Mouse (Mus musculus) midbrain, embryonic 10.5 days (tissue): ENCODE measurements around the gene Socs7. TPM values are rescaled to one million over a fixed set of nuclear protein-coding genes. Genes with fewer than 3 reads are reported as not detected.
"Not testable (repeated sequence)": the region's sequence is repeated elsewhere in the genome, so short reads cannot be mapped to it uniquely, and the experiment has no call there.

Experiments
- DNase-seq: peaks from one replicate; pipeline ENCODE4 v3.0.0-alpha.2; 2017; ENCODE audit warnings: low spot score
- H3K27ac ChIP-seq: fragments of 300-500 bp; sonication (generic); replicated peaks from 2 replicates; pipeline ENCODE4 v1.5.1; 2016; ENCODE audit warnings: mild to moderate bottlenecking
- H3K27me3 ChIP-seq: fragments of 300-500 bp; sonication (generic); 2 replicates; pipeline ENCODE4 v1.6.1; 2016; ENCODE audit warnings: low read depth, mild to moderate bottlenecking; ENCODE audit not compliant: poor library complexity, severe bottlenecking
- H3K36me3 ChIP-seq: fragments of 300-500 bp; sonication (generic); 2 replicates; pipeline ENCODE4 v1.6.1; 2016; ENCODE audit warnings: mild to moderate bottlenecking, moderate library complexity
- H3K4me1 ChIP-seq: fragments of 300-500 bp; sonication (generic); 2 replicates; pipeline ENCODE4 v1.6.1; 2016
- H3K4me3 ChIP-seq: fragments of 300-500 bp; sonication (generic); 2 replicates; pipeline ENCODE4 v1.5.1; 2016; ENCODE audit warnings: mild to moderate bottlenecking, moderate library complexity
- H3K9me3 ChIP-seq: fragments of 300-500 bp; sonication (generic); replicated peaks from 2 replicates; pipeline ENCODE4 v1.6.1; 2016; ENCODE audit warnings: mild to moderate bottlenecking
- WGBS: fragments of 180-500 bp; shearing (Covaris S2); methylation state at CpG from one replicate; pipeline ENCODE4 v1.1.7; 2016; 5-methylcytosine and 5-hydroxymethylcytosine counted together
- polyA plus RNA-seq: library from polyadenylated mRNA; unstranded; fragments of >200 nt; fragmentation: Nextera tagmentation; extraction: Ambion mirVana; gene quantifications from 2 replicates; pipeline ENCODE4 v1.2.1, GENCODE M21; 2016

The Socs7 gene
- polyA plus RNA-seq, 1 experiment from 2014 or later: 3.6 TPM

DNA sequence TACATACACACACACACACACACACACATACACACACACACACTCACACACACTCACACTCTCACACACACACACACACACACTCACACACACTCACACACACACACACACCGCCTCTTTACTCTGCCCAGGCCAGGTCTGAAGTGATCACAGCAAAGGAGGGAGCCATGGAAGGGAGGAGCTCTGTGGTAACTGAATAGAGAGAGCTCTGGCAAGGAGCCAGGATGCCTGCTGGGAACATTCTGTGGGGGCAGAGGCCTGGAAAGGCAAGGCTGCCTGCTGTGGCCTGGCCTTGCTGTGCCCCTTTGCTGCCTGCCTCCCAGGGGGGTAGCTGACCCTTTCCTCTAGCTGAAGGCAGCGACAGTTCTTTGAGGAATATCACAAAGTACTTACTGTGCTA, 12.3 kb upstream of the Socs7 start:
- Histone ChIP-seq H3K36me3 (no peaks in the 10 kb centered on the region), H3K4me3 (no peak overlapping the region), H3K9me3 (no peaks in the 10 kb centered on the region), H3K27ac (peak overlapping the region; percentile 67), H3K27me3 (peaks cover 15% of the 10 kb centered on the region; the same call in 1 of the 2 replicates), H3K4me1 (peaks cover 33% of the 10 kb centered on the region)
- WGBS: 25% methylated on average over 2 of the region's 2 CpGs
- DNase-seq: peak; percentile 39

GRCm38 (mm10) chr11:97352027-97352684, 10.2 kb upstream of the Socs7 start, which contains the start of gene Gpr179:
Gene Gpr179 (minus strand): TSS chr11:97352077.
- DNase-seq: no peak
- H3K9me3 ChIP-seq: no peaks in the 10 kb centered on the region
- no peak within 1 kb of the TSS for H3K4me3 ChIP-seq
- H3K4me1 ChIP-seq: peaks cover 31% of the 10 kb centered on the region
- 67% methylated on average over 3 of the region's 3 CpGs for WGBS
- H3K27ac ChIP-seq: 0 out of 2 replicates have a peak within 1 kb of the TSS, but pooled peaks have one; percentile 13
- 0 out of 2 replicates have a peak, but pooled peaks cover 8% of the 10 kb centered on the region for H3K27me3 ChIP-seq
- no peaks in the 10 kb centered on the region for H3K36me3 ChIP-seq

DNA sequence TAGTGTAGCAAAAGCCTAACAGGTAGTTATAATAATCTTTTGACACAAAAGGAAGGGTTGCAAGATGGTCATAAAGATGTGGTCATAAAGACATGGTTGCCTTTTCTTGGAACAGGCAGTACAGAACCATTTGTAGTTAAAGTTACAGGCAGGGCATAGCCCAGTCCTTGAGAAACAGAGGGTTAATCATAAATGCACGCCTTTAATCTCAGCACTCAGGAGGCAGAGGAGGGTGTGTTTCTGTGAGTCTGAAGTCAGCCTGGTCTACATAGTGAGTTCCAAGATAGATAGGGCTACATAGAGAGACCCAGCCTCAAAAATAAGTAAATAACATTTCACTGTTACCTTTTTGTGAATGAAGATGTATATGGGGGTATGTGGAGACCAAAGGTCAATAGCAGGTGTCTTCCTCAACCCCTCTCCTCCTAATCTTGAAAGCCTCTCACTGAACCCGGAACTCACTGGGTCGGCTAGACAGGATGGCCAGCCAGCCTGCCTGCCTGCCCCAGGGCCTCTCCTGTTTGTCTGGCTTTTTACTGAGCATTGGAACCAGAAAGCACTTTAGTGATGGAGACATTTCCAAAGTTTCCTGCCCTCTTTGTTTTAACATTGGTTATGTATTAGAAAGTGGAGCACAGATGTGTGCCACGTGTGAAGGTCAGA, 9.3 kb upstream of the Socs7 start:
- no peak overlapping the region for H3K4me3 ChIP-seq
- no peak overlapping the region for H3K27ac ChIP-seq
- no peaks in the 10 kb centered on the region for H3K36me3 ChIP-seq
- H3K9me3 ChIP-seq: no peaks in the 10 kb centered on the region
- 83% methylated on average over 4 of the region's 4 CpGs for WGBS
- 0 out of 2 replicates have a peak, but pooled peaks cover 8% of the 10 kb centered on the region for H3K27me3 ChIP-seq
- peaks cover 31% of the 10 kb centered on the region for H3K4me1 ChIP-seq
- no peak for DNase-seq

DNA sequence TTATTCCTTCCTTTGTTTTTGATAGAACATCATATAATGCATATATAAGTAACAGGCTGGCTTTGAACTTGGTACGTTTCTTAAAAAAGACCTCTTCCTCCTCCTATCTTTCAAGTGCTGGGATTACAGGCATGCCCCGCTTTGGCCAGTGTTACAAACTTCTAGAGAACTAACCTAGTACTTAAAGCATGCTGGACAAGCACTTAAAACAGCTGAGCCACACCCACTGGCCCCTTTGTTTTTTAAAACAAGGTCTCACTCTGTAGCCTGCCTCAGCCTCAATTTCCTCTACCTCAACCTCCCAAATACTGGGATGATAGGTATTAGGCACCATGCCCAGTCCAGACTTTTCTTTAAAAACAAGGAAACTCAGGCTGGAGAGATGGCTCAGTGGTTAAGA, 7.7 kb upstream of the Socs7 start:
- Histone ChIP-seq H3K9me3 (no peaks in the 10 kb centered on the region), H3K4me1 (peaks cover 28% of the 10 kb centered on the region), H3K36me3 (no peaks in the 10 kb centered on the region), H3K27ac (no peak overlapping the region), H3K27me3 (0 out of 2 replicates have a peak, but pooled peaks cover 8% of the 10 kb centered on the region), H3K4me3 (no peak overlapping the region)
- WGBS: 85% methylated on average over 2 of the region's 2 CpGs
- DNase-seq: no peak

GRCm38 (mm10) chr11:97355247-97355646, 7.1 kb upstream of the Socs7 start:
- Histone ChIP-seq H3K27ac (no peak overlapping the region), H3K4me1 (peaks cover 22% of the 10 kb centered on the region), H3K9me3 (no peaks in the 10 kb centered on the region), H3K36me3 (no peaks in the 10 kb centered on the region), H3K27me3 (0 out of 2 replicates have a peak, but pooled peaks cover 8% of the 10 kb centered on the region), H3K4me3 (no peak overlapping the region)
- WGBS: 93% methylated on average over 7 of the region's 7 CpGs
- no peak for DNase-seq

- not testable (repeated sequence) for H3K9me3 ChIP-seq, H3K4me3 ChIP-seq, H3K4me1 ChIP-seq, H3K27me3 ChIP-seq, H3K36me3 ChIP-seq, H3K27ac ChIP-seq
- peak; percentile 57 for DNase-seq
- WGBS: 14% methylated on average over 4 of the region's 6 CpGs
These were observed 4.7 kb upstream of the Socs7 start for GRCm38 (mm10) chr11:97357663-97358062.

- no peak for DNase-seq
- H3K27me3 ChIP-seq: no peaks in the 10 kb centered on the region
- H3K27ac ChIP-seq: peak overlapping the region; percentile 94
- no peaks in the 10 kb centered on the region for H3K9me3 ChIP-seq
- peaks cover 35% of the 10 kb centered on the region for H3K4me1 ChIP-seq
- H3K4me3 ChIP-seq: peak overlapping the region; percentile 100
- WGBS: under 1% methylated on average over 38 of the region's 39 CpGs
- 0 out of 2 replicates have a peak, but pooled peaks cover 4% of the 10 kb centered on the region for H3K36me3 ChIP-seq
These were observed 245 bp downstream of the Socs7 start for GRCm38 (mm10) chr11:97362649-97362942.

- Histone ChIP-seq H3K4me1 (peaks cover 35% of the 10 kb centered on the region), H3K27me3 (no peaks in the 10 kb centered on the region), H3K27ac (peak overlapping the region; percentile 94), H3K9me3 (no peaks in the 10 kb centered on the region), H3K4me3 (peak overlapping the region; percentile 100), H3K36me3 (peaks cover 8% of the 10 kb centered on the region; the same call in 1 of the 2 replicates)
- WGBS: under 1% methylated on average over 49 of the region's 49 CpGs
- DNase-seq: peak; percentile 66
These were observed 742 bp downstream of the Socs7 start for GRCm38 (mm10) chr11:97362943-97363643.

DNA sequence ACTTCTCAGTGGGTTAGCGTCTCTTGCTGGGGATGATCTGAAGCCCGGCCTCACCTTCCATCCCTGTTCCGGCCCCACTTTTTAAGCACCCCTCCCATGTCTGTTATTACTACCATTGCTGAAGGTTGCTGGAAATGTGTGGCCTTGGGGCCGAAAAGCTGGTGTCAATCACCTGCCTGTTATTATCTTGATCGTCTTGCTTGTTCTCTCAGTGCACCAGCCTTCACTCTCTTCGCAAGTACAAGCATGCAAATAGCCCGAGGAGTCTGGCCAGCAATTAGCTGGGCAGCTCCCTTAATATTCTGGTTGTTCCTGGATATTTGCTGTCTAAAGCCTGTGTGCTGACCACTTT, 1.3 kb downstream of the Socs7 start:
- H3K9me3 ChIP-seq: no peaks in the 10 kb centered on the region
- H3K4me1 ChIP-seq: peaks cover 35% of the 10 kb centered on the region
- H3K27me3 ChIP-seq: no peaks in the 10 kb centered on the region
- H3K4me3 ChIP-seq: peak overlapping the region; percentile 100
- 3% methylated on average over 7 of the region's 7 CpGs for WGBS
- no peak for DNase-seq
- H3K27ac ChIP-seq: no peak overlapping the region
- peaks cover 13% of the 10 kb centered on the region; the same call in 1 of the 2 replicates for H3K36me3 ChIP-seq

DNA sequence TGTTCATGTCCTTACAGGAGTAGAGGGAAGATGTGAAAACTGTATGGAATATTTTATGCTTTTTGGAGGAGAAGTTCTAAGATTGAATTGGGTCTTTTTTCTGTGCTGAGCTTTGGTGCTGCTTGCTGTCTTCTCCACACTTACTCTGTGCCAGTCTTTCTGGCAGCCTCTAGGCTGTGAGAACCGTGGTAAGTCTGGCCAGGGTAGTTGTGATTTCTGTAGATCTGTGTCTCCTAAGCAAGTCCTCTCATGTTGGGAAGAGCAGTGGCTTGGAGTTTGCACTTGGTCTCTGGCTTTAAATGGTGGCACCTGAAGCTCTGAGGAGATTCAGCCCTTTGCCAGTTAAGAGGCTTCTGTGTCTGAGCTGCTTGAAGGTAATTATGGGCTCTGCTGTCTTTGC, 3.2 kb downstream of the Socs7 start:
- Histone ChIP-seq H3K27me3 (no peaks in the 10 kb centered on the region), H3K4me3 (peak overlapping the region; percentile 100; the same call in 1 of the 2 replicates), H3K9me3 (no peaks in the 10 kb centered on the region), H3K27ac (no peak overlapping the region), H3K36me3 (peaks cover 14% of the 10 kb centered on the region; the same call in 1 of the 2 replicates), H3K4me1 (peaks cover 35% of the 10 kb centered on the region)
- no peak for DNase-seq
- 85% methylated on average over 1 of the region's 1 CpGs for WGBS

GRCm38 (mm10) chr11:97368501-97368900, 6.2 kb downstream of the Socs7 start:
- H3K9me3 ChIP-seq: no peaks in the 10 kb centered on the region
- no peak overlapping the region for H3K4me3 ChIP-seq
- 90% methylated on average over 5 of the region's 5 CpGs for WGBS
- H3K4me1 ChIP-seq: peaks cover 25% of the 10 kb centered on the region
- H3K27me3 ChIP-seq: no peaks in the 10 kb centered on the region
- DNase-seq: no peak
- no peak overlapping the region for H3K27ac ChIP-seq
- H3K36me3 ChIP-seq: peaks cover 20% of the 10 kb centered on the region; the same call in 1 of the 2 replicates

- no peak overlapping the region for H3K4me3 ChIP-seq
- H3K9me3 ChIP-seq: no peaks in the 10 kb centered on the region
- no peak overlapping the region for H3K27ac ChIP-seq
- no peaks in the 10 kb centered on the region for H3K27me3 ChIP-seq
- H3K36me3 ChIP-seq: peaks cover 37% of the 10 kb centered on the region
- peaks cover 5% of the 10 kb centered on the region for H3K4me1 ChIP-seq
- 92% methylated on average over 7 of the region's 7 CpGs for WGBS
- no peak for DNase-seq
These were observed 8.2 kb downstream of the Socs7 start for GRCm38 (mm10) chr11:97370329-97371091.
